Mouse (Mus musculus): Measurements from ENCODE around the gene Gm28036.

Gm28036 gene

DNA sequence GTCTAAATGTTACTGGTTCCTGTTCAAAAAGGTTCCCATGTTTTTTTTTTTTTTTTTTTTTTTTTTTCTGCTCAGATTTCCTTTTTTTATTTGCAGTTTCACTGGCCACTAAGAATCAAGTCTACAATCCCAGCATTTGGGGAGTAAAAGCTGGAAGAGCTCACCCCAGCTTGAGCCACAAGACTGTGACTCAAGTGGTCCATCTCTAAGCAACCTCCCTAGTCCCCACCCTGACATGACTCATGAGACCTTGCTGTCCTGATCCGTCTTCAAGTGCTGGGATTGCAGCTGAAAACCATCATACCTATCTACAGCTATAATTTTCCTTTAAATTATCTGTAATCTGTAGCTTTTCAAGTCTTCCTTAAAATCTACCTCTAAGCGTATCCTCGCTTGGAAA lies 42.4 kb downstream of the Gm28036 start:
- no peak for DNase-seq (ENCODE audit: low spot score)

DNA sequence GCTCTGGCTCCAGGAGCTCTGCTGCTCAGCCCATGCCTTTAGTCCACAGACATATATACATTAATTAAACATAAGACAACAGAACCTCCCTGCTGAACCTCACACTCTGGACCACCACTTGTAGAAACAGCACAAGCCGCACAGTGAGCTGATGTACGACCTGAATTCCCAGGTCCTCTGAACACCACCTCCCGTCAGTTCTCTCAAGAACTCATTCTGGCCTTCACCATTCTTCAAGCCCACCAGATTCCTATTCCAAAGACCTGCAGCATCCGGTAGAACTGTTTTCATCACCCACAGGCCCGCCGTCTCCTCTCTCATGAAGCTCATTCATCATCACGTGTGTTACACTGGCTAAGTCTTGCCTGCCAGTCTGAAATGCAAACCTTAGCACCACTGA lies 46.5 kb downstream of the Gm28036 start:
- no peak for DNase-seq (ENCODE audit: low spot score)

- DNase-seq (ENCODE audit: low spot score), result no peak
Observed at GRCm38 (mm10) chr2:156079674-156080073, 47.2 kb downstream of the Gm28036 start.

- no peak for DNase-seq (ENCODE audit: low spot score)
Observed at GRCm38 (mm10) chr2:156079183-156079560, 47.7 kb downstream of the Gm28036 start.

DNA sequence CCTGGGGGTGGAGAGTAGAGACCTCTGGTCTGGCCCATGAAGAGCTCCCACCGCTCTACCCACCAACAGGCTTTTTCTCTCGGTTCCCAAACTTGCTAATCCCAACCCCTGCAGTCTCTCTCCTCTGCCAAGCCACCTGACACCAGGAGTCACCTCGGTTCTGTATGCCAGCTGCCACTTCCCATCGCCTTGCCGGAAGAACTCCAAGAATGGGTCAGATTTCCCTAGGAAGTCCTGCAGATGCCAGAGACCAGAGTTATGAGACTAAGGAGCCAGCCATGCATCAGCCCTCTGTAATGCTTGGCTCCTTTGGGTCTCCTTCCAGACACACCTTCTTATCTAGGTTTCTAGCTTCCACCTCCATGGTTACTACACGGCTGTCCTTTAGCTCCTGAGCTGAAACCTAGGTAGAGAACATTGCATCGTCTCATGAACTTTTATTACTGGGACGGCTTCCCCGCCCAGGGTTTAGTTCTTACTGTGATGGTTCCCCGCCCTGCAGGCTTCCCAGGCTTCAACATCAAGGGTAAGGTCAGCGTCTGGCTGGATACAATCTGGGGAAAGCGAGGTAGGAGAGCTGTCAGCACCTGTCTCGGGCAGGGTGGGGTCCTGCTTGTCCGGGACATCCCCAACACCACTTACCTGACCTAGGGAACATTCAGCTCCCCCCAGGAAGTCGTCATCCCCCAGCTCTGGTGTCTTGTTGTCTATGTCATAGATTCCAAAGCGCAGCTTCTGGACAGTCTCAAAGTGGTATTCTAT lies 48.3 kb downstream of the Gm28036 start:
- no peak for DNase-seq (ENCODE audit: low spot score)

DNA sequence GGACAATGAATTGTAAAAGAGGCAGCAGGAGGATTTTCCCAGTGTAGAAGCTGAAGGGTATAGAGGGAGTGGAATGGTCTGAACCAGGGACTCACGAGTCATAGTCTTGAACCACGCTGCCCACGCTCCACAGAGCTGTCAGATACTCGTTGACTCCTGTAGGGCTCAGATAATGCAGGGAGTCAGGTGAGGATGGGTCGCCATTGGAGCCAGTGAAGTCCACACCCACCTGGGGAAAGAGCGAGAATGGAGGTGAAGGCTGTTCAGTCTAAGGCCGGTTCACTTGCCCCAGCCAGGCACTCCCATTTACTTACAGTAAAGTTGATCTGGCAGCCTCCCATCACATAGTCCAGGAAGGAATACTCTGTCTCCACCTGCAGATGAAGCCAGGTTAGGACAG lies 49.4 kb downstream of the Gm28036 start:
- no peak for DNase-seq (ENCODE audit: low spot score)

- no peak for DNase-seq (ENCODE audit: low spot score)
Observed at GRCm38 (mm10) chr2:156073725-156074124, 53.2 kb downstream of the Gm28036 start.

GRCm38 (mm10) chr2:156071236-156071635 lies 55.7 kb downstream of the Gm28036 start:
- DNase-seq (ENCODE audit: low spot score), result no peak

GRCm38 (mm10) chr2:156067916-156068315 lies 59.0 kb downstream of the Gm28036 start:
- no peak for DNase-seq (ENCODE audit: low spot score)

DNA sequence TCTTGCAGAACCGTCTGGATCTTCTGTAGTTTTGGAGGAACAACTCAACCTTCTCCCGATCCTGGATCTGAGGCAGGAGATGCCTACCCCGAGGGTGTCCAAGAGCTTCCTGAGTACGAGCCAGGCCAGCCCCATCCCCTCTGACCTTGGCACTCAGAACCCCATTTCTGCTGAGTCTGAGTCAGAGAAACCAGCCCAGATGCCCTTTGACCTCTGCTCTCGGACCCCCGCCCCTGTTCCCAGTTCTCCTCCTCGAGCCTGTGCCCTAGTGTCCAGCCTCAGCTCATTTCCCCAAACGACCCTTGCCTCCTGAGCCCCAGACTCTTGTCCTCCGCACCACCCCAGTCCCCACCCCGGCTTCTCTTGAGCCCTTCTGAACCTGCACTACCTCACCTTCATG lies 60.8 kb downstream of the Gm28036 start:
- DNase-seq (ENCODE audit: low spot score), result no peak

DNA sequence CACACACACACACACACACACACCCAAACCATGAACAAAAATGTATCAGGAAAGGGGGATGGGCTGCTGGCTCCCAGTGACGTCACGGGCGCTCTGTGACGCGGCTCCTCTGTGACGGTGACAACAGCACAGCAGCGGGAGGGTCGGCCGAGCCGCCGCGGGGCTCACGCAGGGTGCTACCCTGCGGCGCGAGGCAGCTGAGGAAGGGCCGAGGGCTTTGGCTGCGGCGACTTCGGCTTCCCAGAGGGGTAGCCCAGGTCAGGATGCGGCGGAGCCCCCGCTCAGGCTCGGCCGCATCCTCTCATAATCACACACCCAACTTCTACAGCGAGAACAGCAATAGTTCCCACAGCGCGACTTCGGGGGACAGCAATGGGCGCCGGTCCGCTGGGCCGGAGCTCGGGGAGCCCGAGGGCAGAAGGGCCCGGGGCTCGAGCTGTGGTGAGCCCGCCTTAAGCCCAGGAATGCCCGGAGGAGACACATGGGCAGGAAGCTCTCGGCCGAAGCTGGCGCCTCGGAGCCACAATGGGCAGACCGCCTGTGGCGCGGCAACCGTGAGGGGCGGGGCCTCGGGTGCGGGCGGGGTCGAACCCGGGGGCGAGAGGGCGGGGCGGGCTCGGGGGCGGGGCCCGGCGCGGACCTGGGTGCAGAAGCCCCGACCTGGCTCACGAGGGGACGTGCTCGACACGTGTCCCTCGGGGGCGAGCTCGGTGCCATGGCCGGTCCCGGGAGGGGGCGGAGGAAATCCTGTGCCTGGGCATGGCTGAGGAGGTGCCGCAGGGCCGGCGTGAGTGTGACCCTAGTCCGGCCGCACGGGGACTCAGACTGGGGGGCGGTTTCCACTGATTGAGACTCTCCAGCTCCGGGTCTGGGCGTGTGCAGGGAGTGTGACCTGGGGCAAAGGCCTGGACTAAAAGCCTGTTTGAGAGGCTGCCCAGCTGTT lies 61.5 kb downstream of the Gm28036 start, which contains the start of gene Spag4:
TSS of gene Spag4 (plus strand) at position 77 of the 943 bp plus-strand sequence.
- DNase-seq (ENCODE audit: low spot score), result peak; percentile 66

DNA sequence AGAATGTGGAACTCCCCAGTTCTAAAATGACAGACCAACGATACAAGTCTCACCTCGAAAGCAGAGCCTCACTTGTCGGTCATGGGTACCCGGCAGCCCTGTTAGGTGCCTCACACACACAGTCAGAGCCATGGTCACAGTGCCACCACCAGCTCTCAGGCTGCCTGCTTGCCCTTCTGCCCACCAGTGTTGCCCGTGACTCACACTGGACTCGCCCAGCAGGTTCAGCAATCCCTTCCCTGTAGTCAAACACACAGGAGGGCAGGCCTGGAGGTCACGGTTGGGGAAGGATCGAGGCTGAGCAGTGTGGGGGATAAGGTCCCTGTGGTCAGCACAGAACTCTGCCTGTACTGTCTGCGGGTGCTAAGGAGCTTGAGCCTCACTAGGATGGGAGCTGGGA lies 74.1 kb downstream of the Gm28036 start, which contains the start of gene Fer1l4:
TSS of gene Fer1l4 (minus strand) at position 132 of the 400 bp plus-strand sequence.
- DNase-seq (ENCODE audit: low spot score), result no peak

DNA sequence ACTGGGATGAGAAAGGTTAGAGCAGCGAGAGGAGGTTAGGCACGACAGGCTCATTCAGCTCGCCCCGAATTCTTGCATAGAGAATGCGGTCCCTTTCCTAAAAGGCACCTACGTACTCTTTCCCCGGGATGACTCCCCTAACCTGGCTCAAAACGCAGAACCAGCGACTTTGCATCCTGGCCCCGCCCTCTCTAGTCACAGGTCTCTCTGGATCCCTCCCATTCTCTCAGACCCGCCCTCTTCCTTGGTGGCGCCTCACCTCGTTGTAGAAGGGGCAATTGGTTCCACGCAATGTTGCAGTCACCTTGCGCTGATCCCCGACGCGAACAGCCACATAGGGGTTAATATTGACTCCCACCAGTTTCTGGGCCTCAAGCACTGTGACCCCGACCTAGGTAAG lies 79.0 kb downstream of the Gm28036 start:
- DNase-seq (ENCODE audit: low spot score), result peak; percentile 18

DNA sequence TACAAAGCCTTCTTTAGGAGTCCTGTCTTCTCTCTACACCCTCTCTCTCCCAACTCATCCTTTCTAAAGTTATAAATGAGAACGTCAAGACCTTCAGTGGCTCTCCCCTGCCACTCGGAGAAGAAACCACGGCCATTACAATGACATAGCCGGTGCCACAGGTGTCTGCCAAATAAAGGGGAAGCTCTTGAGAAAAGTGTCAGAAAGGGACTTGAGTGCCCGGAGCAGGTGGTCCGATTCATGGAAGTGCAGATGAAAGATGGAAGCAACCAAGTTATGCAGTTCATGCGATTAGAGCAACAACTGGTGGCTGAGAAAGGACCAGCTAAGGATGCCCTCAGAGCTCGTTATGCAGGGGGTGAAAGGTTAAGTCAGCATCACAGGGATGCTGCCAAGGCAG lies 84.0 kb downstream of the Gm28036 start:
- no peak for DNase-seq (ENCODE audit: low spot score)

GRCm38 (mm10) chr2:156039390-156039789 lies 87.5 kb downstream of the Gm28036 start:
- DNase-seq (ENCODE audit: low spot score), result no peak

- no peak for DNase-seq (ENCODE audit: low spot score)
Observed at GRCm38 (mm10) chr2:156025482-156025881, 101.4 kb downstream of the Gm28036 start.
